21 mouse cellular contexts compared by ENCODE assay signal in the genomic region with DNA sequence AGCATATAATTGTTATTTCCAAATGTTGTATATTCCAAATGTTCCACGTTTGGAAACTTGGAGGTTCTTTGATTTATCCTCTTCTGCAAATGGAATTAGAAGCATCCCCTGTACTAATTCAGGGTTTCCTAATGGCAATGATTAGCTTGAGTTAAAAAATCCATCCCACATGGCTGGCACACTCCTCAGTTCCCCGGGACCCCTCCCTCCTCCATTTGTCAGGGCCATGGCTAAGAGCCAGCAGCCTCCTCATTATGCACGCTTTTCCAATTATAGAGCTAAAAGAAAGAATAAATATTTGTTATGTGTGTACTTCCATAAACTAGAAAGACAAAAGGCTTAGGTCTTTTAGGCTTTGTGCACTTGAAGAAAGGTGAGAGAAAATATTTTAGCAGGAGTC. TPM values are rescaled to one million over a fixed set of nuclear protein-coding genes. Genes with fewer than 3 reads are reported as not detected.
DNase-seq lines count a peak whose midpoint lies in the region; ATAC-seq lines count a peak whose summit lies in the region.
"Had no signal": no experiment of that assay in that cellular context is flagged by ENCODE, and none has a peak within 500 bp of the region (broad histone marks: within the 10 kb centered on the region; RNA-seq: fewer than 3 reads in every experiment).

No protein-coding gene starts in this region.

- DNase-seq in adrenal gland, adult 8-10 months = peak; percentile 7
- DNase-seq in adrenal gland, adult 18-20 months (ENCODE audit: low spot score in 2 of 2) = no peak
- peak; percentile 47 for DNase-seq in hindbrain, embryonic 14.5 days (ENCODE audit: low spot score)
- DNase-seq in Muller cell, postnatal 12 days (ENCODE audit: inconsistent ontology term) = peak; percentile 48
- DNase-seq in embryonic facial prominence, embryonic 14.5 days (ENCODE audit: low spot score) = peak; percentile 46
- DNase-seq in layer of hippocampus, adult 9-11 months = no peak
- DNase-seq in layer of hippocampus, adult 9-10 months (ENCODE audit: low spot score) = no peak
- DNase-seq: cerebellum, adult 11 months; heart, adult 18-20 months; liver, embryonic 13.5 days; right cerebral cortex, postnatal 25 days; thymus, postnatal 25 days had no signal

- H3K9me3 ChIP-seq in hindbrain, embryonic 14.5 days (ENCODE audit: control insufficient read depth, low read length) = no peaks in the 10 kb centered on the region
- H3K9me3 ChIP-seq in hindbrain, embryonic 12.5 days (replicated peaks) = no peaks in the 10 kb centered on the region
- no peaks in the 10 kb centered on the region for H3K9me3 ChIP-seq in embryonic facial prominence, embryonic 14.5 days (ENCODE audit: control insufficient read depth, low read length)
- H3K9me3 ChIP-seq: hindbrain, embryonic 10.5 days; limb, embryonic 12.5 days; liver, embryonic 13.5 days had no signal

- no peak overlapping the region for H3K27ac ChIP-seq in hindbrain, embryonic 14.5 days
- H3K27ac ChIP-seq in hindbrain, embryonic 12.5 days = no peak overlapping the region
- no peak overlapping the region for H3K27ac ChIP-seq in embryonic facial prominence, embryonic 14.5 days (replicated peaks; ENCODE audit: low read depth, low read length)
- H3K27ac ChIP-seq: hindbrain, embryonic 10.5 days; left cerebral cortex, adult 2 months; limb, embryonic 12.5 days; liver, embryonic 13.5 days had no signal

- H3K4me2 ChIP-seq in hindbrain, embryonic 14.5 days (replicated peaks) = no peak overlapping the region
- H3K4me2 ChIP-seq in hindbrain, embryonic 12.5 days (replicated peaks) = no peak overlapping the region
- H3K4me2 ChIP-seq in embryonic facial prominence, embryonic 14.5 days (ENCODE audit: low read depth, low read length) = no peak overlapping the region
- H3K4me2 ChIP-seq: limb, embryonic 12.5 days; liver, embryonic 13.5 days had no signal

- H3K4me3 ChIP-seq in hindbrain, embryonic 14.5 days (replicated peaks; ENCODE audit: low read length) = no peak overlapping the region
- H3K4me3 ChIP-seq in hindbrain, embryonic 12.5 days = no peak overlapping the region
- no peak overlapping the region for H3K4me3 ChIP-seq in embryonic facial prominence, embryonic 14.5 days (ENCODE audit: low read depth, low read length)
- H3K4me3 ChIP-seq: hindbrain, embryonic 10.5 days; left cerebral cortex, adult 2 months; limb, embryonic 12.5 days; liver, embryonic 13.5 days had no signal

- H3K9ac ChIP-seq in hindbrain, embryonic 14.5 days = no peak overlapping the region
- no peak overlapping the region for H3K9ac ChIP-seq in hindbrain, embryonic 12.5 days
- no peak overlapping the region for H3K9ac ChIP-seq in embryonic facial prominence, embryonic 14.5 days (ENCODE audit: low read depth, low read length)
- H3K9ac ChIP-seq: limb, embryonic 12.5 days; liver, embryonic 13.5 days had no signal

- no peak for ATAC-seq in hindbrain, embryonic 14.5 days (ENCODE audit: low FRiP score)
- ATAC-seq in hindbrain, embryonic 12.5 days (ENCODE audit: low FRiP score) = no peak
- ATAC-seq in embryonic facial prominence, embryonic 14.5 days (ENCODE audit: low read depth) = no peak
- ATAC-seq: intestine, postnatal 0 days; midbrain, embryonic 16.5 days had no signal

- no peaks in the 10 kb centered on the region for H3K36me3 ChIP-seq in hindbrain, embryonic 14.5 days (replicated peaks; ENCODE audit: control insufficient read depth, insufficient read depth)
- no peaks in the 10 kb centered on the region for H3K36me3 ChIP-seq in hindbrain, embryonic 12.5 days
- no peaks in the 10 kb centered on the region for H3K36me3 ChIP-seq in embryonic facial prominence, embryonic 14.5 days (ENCODE audit: control insufficient read depth, insufficient read depth, low read length)
- H3K36me3 ChIP-seq: hindbrain, embryonic 10.5 days; limb, embryonic 12.5 days; liver, embryonic 13.5 days had no signal

- H3K4me1 ChIP-seq in hindbrain, embryonic 14.5 days (replicated peaks; ENCODE audit: control insufficient read depth, insufficient read depth, low read length) = no peaks in the 10 kb centered on the region; the same call in 1 of the 2 replicates
- H3K4me1 ChIP-seq in hindbrain, embryonic 12.5 days = no peaks in the 10 kb centered on the region
- H3K4me1 ChIP-seq in embryonic facial prominence, embryonic 14.5 days (ENCODE audit: control insufficient read depth, insufficient read depth, low read length) = peaks cover 6% of the 10 kb centered on the region; the same call in 1 of the 2 replicates
- H3K4me1 ChIP-seq: hindbrain, embryonic 10.5 days; liver, embryonic 13.5 days had no signal

- WGBS in hindbrain, embryonic 14.5 days = 49% methylated on average over 3 of the region's 3 CpGs
- 69% methylated on average over 3 of the region's 3 CpGs for WGBS in hindbrain, embryonic 12.5 days
- WGBS in embryonic facial prominence, embryonic 14.5 days = 38% methylated on average over 3 of the region's 3 CpGs

- no peaks in the 10 kb centered on the region for H3K27me3 ChIP-seq in hindbrain, embryonic 14.5 days (ENCODE audit: control insufficient read depth, insufficient read depth, low read length)
- no peaks in the 10 kb centered on the region for H3K27me3 ChIP-seq in hindbrain, embryonic 12.5 days
- no peaks in the 10 kb centered on the region for H3K27me3 ChIP-seq in embryonic facial prominence, embryonic 14.5 days (replicated peaks; ENCODE audit: control insufficient read depth, insufficient read depth, low read length)
- H3K27me3 ChIP-seq: CH12.LX; limb, embryonic 12.5 days; liver, embryonic 13.5 days had no signal

RNA-seq across cellular contexts. Expression of gene Atp10b, which starts 53.9 kb away (rescaled TPM):
- total RNA-seq in adrenal gland, adult 8-10 months (2022) = under 1 TPM; 0.03 to 0.10 (median 0.06) TPM
- total RNA-seq in adrenal gland, adult 18-20 months (2021) = under 1 TPM; 0.03 to 0.06 TPM
- polyA plus RNA-seq in hindbrain, embryonic 14.5 days (2014; fragmentation: Nextera tagmentation; extraction: Ambion mirVana) = 0.46 and 0.59 TPM in 2 replicates
- 0.59 and 0.91 TPM in 2 replicates for polyA plus RNA-seq in hindbrain, embryonic 12.5 days (2016; fragmentation: Nextera tagmentation; extraction: Ambion mirVana)
- polyA plus RNA-seq in embryonic facial prominence, embryonic 14.5 days (2014; fragmentation: Nextera tagmentation; extraction: Ambion mirVana) = 2.0 and 2.2 TPM in 2 replicates
- total RNA-seq: CH12.LX; gastrocnemius, adult 8-10 months; megakaryocyte progenitor cell, adult 5-6 weeks had no signal
- polyA plus RNA-seq: liver, embryonic 13.5 days had no signal

Comparison
In these comparisons a context has a peak if more than half of its experiments do, and no peak if none do; other contexts are left out.
1. DNase-seq: peak in adrenal gland, adult 8-10 months (single experiment), hindbrain, embryonic 14.5 days (single experiment), Muller cell, postnatal 12 days (single experiment) and embryonic facial prominence, embryonic 14.5 days (single experiment); none in adrenal gland, adult 18-20 months (0 of 2), layer of hippocampus, adult 9-11 months (single experiment) and layer of hippocampus, adult 9-10 months (single experiment).